Mouse (Mus musculus) embryo, embryonic 10 days (tissue): ENCODE results near the gene Ptprn2.
"Not testable (repeated sequence)": the region's sequence is repeated elsewhere in the genome, so short reads cannot be mapped to it uniquely, and the experiment has no call there.

Experiments
- DNase-seq: peaks from one replicate; pipeline ENCODE4 v3.0.0-alpha.2; 2015; ENCODE audit warnings: low spot score

Gene Ptprn2

DNA sequence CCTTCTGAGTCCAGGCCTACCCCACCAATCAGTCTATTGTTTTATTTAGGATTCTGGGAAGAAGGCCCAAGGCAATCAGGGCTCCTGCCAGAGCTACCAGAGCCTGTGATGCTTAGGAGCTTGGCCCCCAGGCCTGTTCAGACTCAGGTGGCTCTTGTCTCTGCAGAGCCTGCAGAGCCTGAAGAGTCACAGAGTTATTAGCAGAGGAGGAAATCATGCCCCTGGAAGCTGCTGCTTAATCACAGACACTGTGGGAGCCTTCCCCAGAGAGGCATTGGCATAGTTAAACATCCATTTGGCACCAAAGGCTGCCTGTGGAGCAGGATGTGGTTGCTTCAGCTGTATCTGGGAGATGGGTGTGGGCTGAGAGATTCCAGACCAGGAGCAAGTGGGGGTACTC lies 30.3 kb downstream of the Ptprn2 start:
- no peak for DNase-seq

DNA sequence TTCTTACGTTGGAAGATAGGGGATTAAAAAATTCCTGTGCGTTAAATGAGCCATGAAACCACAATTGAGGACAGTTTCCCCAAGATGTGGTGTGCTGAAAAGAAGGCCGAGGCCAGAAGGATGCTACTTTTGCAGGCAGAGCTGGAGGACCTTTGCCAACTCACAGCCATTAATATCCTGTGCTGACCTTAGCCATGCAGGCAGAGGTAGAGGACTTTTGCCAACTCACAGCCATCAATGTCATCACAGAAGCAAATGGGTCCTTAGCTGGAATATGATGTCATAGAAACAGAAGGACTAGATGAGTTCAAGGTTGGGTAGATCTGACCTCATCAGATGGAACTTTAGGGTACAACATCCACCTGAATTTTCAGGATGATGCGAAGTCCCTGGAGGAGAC lies 43.3 kb downstream of the Ptprn2 start:
- no peak for DNase-seq

DNA sequence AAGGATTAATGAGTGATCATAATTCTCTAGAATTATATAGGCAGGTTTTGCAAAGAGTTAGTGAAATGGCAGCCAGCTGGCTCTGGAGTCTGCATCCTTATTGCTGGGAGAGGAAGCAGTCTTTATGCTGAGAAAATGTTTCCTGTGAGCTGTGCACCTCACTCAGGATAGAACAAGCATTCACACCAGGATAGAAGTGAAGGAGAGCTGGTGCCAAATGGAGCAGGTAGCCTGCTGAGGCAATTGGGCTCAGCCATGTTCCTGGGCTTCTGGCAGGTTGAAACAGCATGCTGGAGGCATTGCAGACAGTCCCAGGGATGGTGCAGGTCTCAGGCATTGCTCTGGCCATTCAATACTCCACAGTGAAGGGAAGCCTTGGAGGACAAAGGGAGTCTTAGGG lies 47.8 kb downstream of the Ptprn2 start:
- no peak for DNase-seq

DNA sequence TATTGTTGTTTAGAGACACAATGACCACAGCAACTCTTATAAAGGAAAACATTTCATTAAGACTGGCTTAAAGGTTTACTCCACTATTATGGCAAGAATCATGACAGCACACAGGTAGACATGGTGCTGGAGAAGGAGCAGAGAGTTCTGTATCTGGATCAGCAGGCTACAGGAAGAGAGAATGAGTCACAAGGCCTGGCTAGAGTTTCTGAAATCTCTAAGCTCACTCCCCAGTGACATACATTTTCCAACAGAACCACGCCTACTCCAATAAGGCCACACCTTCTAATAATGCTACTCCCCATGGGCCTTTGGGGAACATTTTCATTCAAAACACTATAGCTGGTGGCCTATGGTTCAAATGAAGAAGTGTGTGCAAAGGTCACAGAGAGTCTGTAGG lies 53.8 kb downstream of the Ptprn2 start:
- DNase-seq: no peak

DNA sequence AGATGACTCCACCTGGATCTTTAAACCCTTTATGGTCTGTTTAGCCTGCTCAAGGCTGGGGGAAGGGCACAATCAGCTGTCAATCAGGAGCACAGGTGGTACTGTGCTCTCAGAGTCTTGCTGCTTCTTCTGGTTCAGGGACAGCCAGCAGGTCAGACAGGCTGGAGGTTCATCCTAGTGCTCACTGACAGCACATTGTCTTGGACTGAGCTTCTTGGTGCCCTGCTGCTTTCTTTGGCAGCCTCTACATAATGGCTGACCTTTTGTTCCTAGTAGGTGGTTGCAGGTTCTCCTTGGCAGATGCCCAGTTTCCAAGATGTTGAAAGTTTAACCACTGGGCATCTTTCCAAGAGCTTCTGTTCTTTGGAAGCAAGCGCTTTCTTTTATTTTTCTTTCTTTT lies 55.1 kb downstream of the Ptprn2 start:
- no peak for DNase-seq

DNA sequence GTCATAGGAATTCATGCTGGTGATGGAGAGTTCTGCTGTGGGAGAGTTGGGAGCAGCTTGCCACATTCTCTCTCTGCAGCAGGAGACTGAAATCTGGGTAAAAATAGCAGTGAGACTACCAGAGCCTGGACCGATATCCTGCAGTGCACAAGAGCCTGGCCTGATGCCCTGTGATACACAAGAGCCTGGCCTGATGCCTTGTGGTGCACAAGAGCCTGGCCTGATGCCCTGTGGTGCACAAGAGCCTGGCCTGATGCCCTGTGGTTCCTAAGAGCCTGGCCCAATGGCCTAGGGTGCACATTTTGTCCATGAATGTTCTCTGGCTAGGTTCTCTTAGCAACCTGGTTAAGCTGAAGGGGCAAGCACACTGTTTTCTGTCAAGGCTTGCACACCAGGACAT lies 64.5 kb downstream of the Ptprn2 start:
- no peak for DNase-seq

DNA sequence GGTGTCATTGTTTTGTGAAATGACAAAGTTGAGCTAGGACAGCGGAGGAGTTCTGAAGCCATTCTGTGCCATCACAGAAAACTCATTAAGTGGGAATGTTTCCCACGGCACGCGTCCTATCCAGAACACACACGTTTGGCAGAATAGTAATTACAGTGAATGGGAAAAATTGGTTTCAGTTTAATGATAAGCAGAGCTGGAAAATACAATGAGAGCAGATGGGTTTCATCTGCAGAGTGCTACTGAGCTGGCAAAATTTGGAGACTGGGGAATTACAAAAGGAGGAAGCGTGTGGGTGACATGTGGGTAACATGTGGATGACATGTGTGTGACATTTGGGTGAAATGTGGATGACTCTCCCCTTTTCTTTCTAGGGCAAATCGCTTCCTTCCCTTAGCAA lies 66.0 kb downstream of the Ptprn2 start:
- no peak for DNase-seq

DNA sequence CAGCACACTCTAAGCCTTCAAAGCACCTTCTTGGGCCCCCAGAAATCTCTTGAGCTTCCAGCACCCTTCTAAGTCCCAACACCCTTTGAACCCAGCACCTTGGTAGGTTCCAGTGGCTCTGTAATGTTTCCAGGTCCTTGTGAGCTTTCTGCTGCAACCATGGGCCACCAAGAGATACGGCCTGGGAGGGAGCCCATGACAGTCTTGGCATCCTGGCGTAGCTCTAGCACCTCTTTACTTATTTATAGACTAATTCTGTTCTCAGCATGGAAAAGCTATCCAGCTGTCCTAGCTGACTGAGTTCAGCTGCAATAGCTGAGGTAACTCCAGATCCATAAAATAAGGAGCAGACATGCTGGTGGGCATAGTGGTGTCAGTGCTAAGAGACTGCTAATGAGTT lies 66.8 kb downstream of the Ptprn2 start:
- DNase-seq: no peak

DNA sequence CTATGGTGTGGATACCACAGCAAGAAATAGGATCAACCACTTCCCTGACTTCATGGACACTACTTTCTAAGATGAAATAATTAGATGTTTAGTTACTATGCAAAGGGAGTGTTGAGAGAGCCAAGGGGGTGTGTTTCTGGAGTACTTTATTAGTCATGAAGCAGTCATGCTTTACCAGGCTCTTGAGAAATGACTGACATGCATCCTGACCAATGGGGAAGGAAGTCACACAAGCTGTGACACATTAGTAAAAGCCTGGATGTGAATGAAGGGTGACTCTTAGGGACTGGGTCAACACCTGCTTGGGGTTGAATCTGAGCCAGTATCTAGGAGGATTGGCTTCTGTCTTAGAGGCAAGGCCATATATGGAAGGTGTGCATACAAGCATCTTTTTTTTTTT lies 67.8 kb downstream of the Ptprn2 start:
- no peak for DNase-seq

DNA sequence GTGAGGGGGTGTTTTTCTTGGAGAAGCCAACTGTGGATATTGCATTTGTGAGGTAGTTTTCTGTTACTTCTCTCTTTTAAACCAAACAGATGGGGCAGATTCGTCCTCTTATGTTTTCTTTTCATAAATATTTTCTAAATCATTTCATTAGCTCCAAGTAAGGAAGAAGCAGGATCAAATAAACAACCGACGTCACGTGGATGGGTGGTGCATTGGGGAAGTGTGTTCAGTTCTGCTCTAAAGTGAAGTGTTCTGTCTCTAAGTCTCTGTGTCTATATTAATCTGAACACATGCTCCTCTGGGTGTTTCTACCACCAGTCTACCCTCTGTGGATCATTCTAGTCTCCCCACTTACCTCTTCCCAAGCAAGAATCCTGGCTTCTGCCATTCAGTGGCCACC lies 70.4 kb downstream of the Ptprn2 start:
- no peak for DNase-seq

DNA sequence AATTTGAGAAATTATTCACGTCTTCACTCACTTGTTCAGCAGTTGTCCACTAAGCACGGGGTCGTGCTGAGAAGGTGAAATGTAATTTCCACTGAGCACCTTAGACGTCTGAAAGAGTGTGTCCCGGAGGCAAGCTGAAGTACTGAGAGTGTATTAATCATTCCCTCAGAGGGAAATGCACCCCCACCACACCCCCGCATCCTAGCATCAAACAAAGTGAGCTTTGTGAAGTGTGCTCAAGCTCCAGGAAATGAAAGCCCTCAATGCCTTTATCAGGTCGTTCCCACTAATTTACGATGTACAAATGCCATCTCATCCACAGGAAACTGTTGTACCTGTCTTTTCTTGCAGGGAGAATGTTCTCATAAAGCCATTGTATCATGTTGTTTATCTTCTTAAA lies 78.9 kb downstream of the Ptprn2 start:
- DNase-seq: no peak

DNA sequence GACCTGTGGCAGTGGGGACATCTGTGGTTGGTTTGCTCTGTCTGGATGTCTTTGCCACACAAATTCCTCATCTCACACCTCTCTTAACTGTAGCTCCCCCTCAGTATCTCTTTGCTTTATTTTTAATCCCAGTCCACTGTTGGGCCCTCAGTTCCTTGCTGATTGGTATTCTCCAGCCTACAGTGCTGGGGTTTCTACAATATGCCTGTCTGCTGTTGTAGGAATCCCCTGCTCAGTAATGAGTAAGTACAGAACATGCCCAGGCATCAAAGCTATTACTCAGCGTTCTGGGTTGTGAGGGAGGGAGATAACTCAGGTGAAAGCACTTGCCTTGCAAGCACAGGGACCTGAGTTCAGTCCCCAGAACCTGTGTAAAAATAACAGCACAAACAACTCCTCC lies 81.2 kb downstream of the Ptprn2 start:
- no peak for DNase-seq

DNA sequence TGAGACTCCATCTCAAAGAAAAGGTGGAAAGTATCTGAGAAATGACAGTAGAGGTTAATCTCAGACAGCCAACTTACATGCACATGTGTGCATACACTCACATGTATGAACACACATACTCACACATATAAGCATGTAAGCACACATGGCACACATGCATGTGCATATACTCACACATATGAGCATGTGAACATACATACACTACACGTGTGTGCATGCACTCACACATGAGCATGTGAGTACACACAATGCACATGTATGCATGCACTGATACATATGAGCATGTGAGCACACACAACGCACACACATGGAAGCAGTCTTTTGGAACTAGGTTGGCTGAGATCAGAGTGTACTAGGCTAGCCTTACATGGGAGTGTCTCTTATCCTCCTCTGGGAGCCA lies 81.7 kb downstream of the Ptprn2 start:
- DNase-seq: no peak

DNA sequence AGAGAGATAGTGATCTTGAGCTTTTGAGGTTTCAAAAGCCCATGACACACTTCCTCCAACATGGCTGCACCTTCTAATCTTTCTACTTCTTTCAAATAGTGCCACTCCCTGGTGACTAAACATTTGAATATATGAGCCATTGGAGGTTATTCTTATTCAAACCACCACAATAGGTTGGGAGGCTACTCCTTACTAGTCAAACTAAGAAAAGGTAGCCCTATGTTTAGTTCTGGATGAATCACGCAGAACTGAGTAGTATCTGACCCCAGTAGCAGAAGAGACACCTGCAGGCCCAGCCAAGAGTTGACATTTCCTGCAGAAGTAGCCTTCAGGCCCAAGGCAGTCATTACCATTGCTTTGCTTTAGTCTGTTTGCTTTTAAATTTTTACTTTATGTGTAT lies 84.0 kb downstream of the Ptprn2 start:
- no peak for DNase-seq

DNA sequence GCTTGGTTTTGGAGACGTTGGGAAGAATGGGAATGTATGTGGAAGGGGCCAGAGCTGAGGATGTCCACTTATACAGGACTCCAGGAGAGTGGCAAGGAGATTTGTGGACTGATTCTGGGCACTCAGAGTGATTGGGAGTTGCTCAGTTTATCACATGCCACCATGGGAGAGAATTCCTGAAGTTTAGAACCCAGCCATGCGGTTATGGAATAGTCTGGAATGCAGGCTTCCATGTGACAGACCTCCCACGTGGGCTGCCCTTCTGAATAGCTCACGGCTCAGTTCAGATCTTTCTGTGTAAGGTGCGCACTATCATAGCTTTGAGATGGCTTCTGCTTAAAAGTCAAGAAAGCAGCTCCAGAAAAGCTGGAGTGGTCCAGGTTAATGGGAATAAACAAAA lies 88.6 kb downstream of the Ptprn2 start:
- no peak for DNase-seq

DNA sequence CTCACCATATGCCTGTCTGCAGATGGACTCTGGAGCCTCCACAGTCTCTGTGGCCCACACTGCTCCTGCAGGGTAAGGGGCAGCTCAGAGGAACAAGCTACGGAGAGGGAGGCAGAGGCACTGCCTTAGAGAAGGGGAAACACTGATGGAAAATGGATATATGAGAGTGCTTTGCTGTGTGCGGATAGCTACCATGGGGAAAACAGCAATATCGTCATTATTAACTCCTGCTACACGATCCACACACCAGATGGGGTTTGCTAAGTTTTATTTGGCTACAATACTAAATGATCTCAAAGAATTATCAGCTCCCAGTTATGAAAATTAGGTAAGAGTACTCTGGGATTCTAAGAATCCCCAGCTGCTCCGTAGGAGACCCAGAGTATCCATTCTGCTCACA lies 89.2 kb downstream of the Ptprn2 start:
- DNase-seq: no peak

DNA sequence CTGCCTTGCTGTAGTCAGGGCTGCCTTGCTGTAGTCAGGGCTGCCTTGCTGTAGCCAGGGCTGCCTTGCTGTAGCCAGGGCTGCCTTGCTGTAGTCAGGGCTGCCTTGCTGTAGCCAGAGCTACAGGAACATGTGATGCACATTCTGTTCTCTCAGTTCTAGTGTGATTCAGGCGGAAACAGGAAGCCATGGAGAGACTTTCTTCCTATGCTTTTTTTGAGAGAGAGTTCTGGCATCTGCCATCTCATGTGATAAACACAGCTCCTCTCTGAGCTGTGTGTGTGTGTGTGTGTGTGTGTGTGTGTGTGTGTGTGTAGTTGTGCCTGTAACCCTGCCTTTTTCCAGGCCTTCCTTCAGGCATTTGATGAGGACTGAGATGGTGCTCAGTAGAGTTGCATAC lies 92.4 kb downstream of the Ptprn2 start:
- DNase-seq: not testable (repeated sequence)

DNA sequence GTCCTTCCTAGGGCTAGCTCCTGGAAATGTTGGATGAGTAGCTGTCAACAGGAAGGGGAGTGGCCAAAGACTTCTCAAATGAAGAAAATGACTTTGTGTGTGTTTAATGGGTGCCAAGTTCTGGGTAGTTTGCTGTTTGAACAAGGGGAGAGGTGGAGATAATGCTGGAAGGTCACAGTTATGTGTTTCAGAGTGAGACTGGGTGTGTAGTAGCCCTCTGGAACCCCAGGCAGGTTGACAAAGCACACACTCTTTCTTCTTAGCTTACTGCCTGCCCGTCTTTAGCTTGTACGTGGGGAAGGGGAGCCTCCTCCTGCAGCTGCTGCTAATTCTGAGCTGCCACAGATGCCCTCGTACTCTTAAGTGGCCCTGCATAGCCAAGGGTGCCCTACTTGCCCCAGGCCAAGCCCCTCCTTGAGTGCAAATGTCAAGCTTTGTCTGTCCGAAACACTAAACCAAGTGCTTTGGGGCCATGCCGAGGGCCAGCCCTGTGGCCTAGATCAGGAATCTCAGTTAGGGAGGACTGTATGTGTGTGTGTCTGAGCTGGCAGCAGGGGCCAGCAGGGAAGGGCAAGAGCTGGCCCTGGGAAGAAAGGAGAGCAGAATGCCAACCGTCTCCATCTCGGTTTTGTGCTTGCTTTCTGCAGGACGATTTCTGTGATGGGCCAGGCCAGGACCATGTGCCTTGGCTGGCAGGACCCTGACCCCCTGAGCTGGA lies 95.5 kb downstream of the Ptprn2 start:
- no peak for DNase-seq

DNA sequence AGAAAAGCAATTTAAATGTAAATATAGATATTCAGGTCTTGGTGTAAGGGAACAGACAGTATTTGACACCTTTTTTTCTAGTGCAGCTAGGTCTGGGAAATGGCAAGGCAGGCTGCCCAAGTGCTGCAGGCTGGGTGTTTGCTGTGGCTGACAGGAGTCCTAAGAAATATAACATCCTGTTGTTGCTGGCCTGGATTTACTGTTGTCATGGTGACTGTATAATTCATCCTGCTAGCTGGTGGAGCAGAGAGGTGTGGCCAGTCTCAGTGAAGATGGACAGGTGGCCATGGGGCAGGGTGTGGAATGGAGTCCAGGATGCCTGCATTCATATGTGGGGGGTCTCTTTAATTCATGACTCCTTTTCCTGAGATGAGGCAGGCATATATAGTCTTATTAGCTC lies 96.3 kb downstream of the Ptprn2 start:
- DNase-seq: peak; percentile 55

DNA sequence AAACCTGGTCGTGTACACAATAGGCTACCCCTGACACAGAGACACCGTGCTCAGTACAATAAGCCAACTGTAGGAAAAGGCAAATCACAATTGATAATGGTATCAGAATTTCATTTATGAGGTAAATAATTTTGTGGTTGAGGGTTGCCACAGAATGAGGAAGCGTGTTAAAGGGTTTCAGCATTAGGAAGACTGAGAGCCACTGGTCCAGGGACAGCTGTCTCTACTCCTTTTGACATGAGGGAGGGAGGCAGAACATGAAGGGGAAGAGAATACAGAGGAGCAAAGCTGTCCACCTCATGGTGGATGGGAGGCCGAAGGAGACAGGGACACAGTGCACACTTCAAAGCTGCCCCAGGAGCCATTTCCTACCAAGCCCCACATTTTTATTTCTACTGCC lies 97.3 kb downstream of the Ptprn2 start:
- no peak for DNase-seq

DNA sequence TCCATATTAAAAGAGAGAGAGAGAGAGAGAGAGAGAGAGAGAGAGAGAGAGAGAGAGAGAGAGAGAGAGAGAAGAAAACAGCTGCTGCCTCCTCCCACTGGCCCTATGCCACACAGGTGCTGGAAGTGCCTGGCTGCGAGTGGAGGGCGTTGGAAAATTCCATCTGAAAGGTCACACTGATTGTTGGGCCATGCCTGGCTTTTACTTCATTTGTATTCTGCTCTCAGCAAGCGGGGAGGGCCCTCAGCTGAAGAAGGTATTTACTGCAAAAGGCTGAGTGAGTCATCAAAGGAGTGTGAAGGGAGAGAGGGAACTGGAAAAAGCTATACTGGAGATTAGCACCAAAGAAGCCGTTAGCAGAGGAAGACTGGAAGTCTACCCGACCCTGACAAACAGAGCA lies 99.5 kb downstream of the Ptprn2 start:
- DNase-seq: no peak

DNA sequence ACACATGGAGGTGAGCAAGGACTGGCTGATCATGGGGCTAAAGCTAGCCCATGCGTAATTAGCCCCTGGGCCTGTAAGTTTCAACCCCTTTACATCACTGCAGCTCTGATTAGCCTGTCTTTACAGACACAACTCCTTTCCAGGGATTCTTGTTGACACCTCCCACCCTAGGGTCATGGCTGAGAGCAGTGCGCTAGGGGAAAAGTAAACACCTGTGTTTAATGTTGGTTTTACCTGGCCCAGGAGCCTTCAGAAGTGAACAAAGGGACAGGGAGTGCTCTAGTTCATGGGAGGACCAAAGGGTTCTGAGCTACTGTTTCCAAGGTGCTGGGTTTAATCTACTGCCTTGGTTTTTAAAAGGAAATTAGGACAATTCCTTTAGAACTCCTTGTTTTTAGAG lies 100.6 kb downstream of the Ptprn2 start:
- no peak for DNase-seq

DNA sequence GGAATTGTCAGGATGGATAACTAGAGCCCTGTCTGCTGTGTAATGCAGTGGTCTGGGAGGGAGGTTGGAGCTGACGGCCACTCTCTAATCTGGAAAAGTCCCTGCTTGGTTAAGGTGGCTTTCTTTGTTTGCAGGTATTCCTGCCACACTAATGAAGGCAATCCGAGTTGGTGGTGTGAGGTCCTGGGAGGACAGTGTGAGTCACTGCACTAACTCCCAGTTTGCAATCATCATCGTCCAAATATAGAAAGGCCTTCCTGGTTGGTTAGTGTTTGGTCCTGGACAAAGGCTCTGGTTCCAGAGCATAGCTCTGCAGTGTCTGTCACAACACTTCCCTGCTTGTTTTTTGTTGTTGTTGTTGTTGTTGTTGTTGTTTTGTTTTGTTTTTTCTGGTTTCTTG lies 102.0 kb downstream of the Ptprn2 start:
- DNase-seq: no peak

DNA sequence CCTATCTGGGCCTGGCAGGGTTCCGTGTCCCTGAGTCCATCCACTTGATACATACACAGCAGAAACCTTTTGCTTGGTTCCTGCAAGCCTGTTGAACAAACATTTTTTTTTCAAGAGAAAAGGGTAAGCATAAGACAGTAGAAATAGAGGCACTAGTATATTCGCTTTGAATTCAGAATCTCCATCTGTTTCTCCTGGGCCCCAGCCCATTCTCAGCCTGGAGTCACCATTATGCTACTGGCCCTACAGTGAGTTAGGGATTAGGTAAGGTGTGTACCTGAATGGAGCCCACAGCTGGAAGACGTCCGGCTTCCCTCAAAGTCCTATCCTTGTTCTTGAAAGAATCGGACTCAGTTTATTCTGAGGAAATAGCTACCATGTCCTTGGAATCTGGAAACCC lies 104.6 kb downstream of the Ptprn2 start:
- DNase-seq: no peak

DNA sequence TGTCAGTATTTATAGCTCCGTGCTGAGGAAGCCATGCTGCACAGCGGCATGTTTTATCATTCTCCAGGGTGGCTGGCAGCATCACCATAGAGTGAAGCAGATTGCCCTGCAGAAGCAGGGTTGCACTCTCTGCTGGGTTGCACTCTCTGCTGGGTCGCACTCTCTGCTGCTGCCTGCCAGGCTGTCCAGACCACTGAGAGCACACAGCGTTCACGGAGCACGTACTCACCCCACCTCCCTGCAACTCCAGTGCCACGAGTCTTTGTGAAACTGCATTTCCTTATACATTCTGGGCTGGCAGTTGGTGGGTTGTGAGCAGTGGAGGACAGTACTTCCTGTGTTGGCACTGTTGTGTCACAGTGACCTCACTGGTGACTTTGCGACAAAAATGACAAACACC lies 108.9 kb downstream of the Ptprn2 start:
- DNase-seq: no peak
